Mouse (Mus musculus): ENCODE data around the gene Pdzd2.

- no peak for TF ChIP-seq CTCF (IDR thresholded peaks at IDR 0.05; ENCODE audit: borderline replicate concordance, insufficient read depth, low read length)
- TF ChIP-seq POLR2A (IDR thresholded peaks at IDR 0.05; ENCODE audit: low read depth, low read length), result no peak
Measured at GRCm38 (mm10) chr15:12573621-12574020, 166.1 kb downstream of the Pdzd2 start.

Measured in embryonic fibroblast, embryonic 13.5 days (primary cell).